Mouse (Mus musculus): ENCODE measurements around the gene Slc5a3. TPM values are rescaled to one million over a fixed set of nuclear protein-coding genes. Genes with fewer than 3 reads are reported as not detected.

Gene Slc5a3
- total and polyA plus RNA-seq, 3 experiments = 1.7 to 4.1 (median 2.2) TPM

DNA sequence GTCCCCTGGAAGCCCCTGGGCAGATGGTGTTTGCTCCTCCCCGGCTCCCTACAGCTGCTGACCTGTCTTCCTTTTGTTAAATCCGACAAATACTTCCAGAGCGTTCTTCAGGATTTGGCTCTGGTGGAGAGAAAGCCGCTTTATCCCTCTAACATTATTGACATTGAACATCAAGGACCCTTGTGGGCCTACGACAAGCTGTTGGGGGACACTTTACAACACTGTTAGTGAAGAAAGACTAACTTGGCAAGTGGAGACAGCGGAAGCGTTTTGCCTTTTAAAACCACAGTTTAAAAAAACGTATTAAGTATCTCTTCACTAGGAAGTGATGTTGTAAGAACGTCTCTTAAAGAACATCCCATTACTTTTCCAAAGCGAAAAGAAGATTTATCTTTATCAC is 5.6 kb upstream of the Slc5a3 start:
- no peaks in the 10 kb centered on the region for H3K79me2 ChIP-seq (replicated peaks; ENCODE audit: control insufficient read depth, extremely low read depth, insufficient read depth, poor library complexity, severe bottlenecking)
- in situ Hi-C loops (cut with MboI; ENCODE audit: low pct_ligation_motif_present, low pct_unique_long_range_greater_than_20kb, low sequenced_read_pairs) (no loop called here), dilution Hi-C loops (cut with MboI; ENCODE audit: extremely low pct_ligation_motif_present, extremely low pct_unique_long_range_greater_than_20kb, low sequenced_read_pairs) (no loop called here)
- H3K27ac ChIP-seq (ENCODE audit: insufficient read depth, low read depth) = no peak overlapping the region
- peaks cover 16% of the 10 kb centered on the region for H3K9me3 ChIP-seq (replicated peaks; ENCODE audit: low read length)
- peaks cover 14% of the 10 kb centered on the region for H3K27me3 ChIP-seq (replicated peaks)
- H3K36me3 ChIP-seq (replicated peaks in 1 of 2; ENCODE audit: control insufficient read depth in 1 of 2, insufficient read depth in 1 of 2, low read length in 1 of 2) = peaks cover 0 to 2% of the 10 kb centered on the region in 2 experiments
- DNase-seq (ENCODE audit: extremely low read depth) = no peak
- no peak overlapping the region for H3K4me3 ChIP-seq (replicated peaks in 1 of 3; ENCODE audit: low read depth in 2 of 3, low read length in 2 of 3, poor library complexity in 1 of 3)
- no peak overlapping the region for H3K9ac ChIP-seq (ENCODE audit: insufficient read depth, low read depth)
- peaks cover 4% of the 10 kb centered on the region in 2 experiments; a peak in 3 of 4 replicates for H3K4me1 ChIP-seq (ENCODE audit: control insufficient read depth in 1 of 2, insufficient read depth in 2 of 2)
- TF ChIP-seq POLR2AphosphoS2 (IDR thresholded peaks at IDR 0.05; ENCODE audit: low read depth, low read length) (no peak), JUND (conservative IDR thresholded peaks at IDR 0.05; ENCODE audit: low read depth, low read length) (no peak), ZKSCAN1 (IDR thresholded peaks at IDR 0.05; ENCODE audit: borderline replicate concordance, low read depth, low read length) (no peak), POLR2A (IDR thresholded peaks at IDR 0.05; ENCODE audit: low read depth, low read length) (no peak), MEF2A (IDR thresholded peaks at IDR 0.05; ENCODE audit: borderline replicate concordance, low read depth, low read length) (no peak), JUN (IDR thresholded peaks at IDR 0.05; ENCODE audit: insufficient read depth, low read depth, low read length) (no peak), PAX5 (IDR thresholded peaks at IDR 0.05; ENCODE audit: low read length) (no peak), ZNF384 (IDR thresholded peaks at IDR 0.05; ENCODE audit: low read depth, low read length) (no peak), ZMIZ1 (IDR thresholded peaks at IDR 0.05; ENCODE audit: low read depth, low read length) (no peak), RAD21 (IDR thresholded peaks at IDR 0.05; ENCODE audit: low read depth, low read length) (no peak), UBTF (IDR thresholded peaks at IDR 0.05; ENCODE audit: low read depth, low read length) (no peak), IRF4 (IDR thresholded peaks at IDR 0.05; ENCODE audit: low read depth, low read length) (no peak), MYC (IDR thresholded peaks at IDR 0.05; ENCODE audit: low read depth, low read length) (no peak), SMC3 (IDR thresholded peaks at IDR 0.05; ENCODE audit: low read depth, low read length) (no peak), SIN3A (IDR thresholded peaks at IDR 0.05; ENCODE audit: low read length) (no peak), MAX (IDR thresholded peaks at IDR 0.05; ENCODE audit: low read length) (no peak), E2F4 (IDR thresholded peaks at IDR 0.05; ENCODE audit: insufficient replicate concordance, low read depth, low read length) (no peak)
- no peak overlapping the region for H3K4me2 ChIP-seq (ENCODE audit: insufficient read depth, low read depth, poor library complexity, severe bottlenecking)

GRCm38 (mm10) chr16:92056711-92057110 is 1.4 kb upstream of the Slc5a3 start:
- DNase-seq (ENCODE audit: extremely low read depth) = no peak
- H3K9ac ChIP-seq (ENCODE audit: insufficient read depth, low read depth) = no peak overlapping the region
- in situ Hi-C loops (cut with MboI; ENCODE audit: low pct_ligation_motif_present, low pct_unique_long_range_greater_than_20kb, low sequenced_read_pairs) (no loop called here), dilution Hi-C loops (cut with MboI; ENCODE audit: extremely low pct_ligation_motif_present, extremely low pct_unique_long_range_greater_than_20kb, low sequenced_read_pairs) (no loop called here)
- H3K4me1 ChIP-seq (ENCODE audit: control insufficient read depth in 1 of 2, insufficient read depth in 2 of 2) = peaks cover 6 to 29% of the 10 kb centered on the region in 2 experiments
- no peak overlapping the region for H3K27ac ChIP-seq (ENCODE audit: insufficient read depth, low read depth)
- TF ChIP-seq SMC3 (IDR thresholded peaks at IDR 0.05; ENCODE audit: low read depth, low read length) (no peak), ZNF384 (IDR thresholded peaks at IDR 0.05; ENCODE audit: low read depth, low read length) (peak; percentile 75)
- H3K79me2 ChIP-seq (replicated peaks; ENCODE audit: control insufficient read depth, extremely low read depth, insufficient read depth, poor library complexity, severe bottlenecking) = 0 out of 2 replicates have a peak, but pooled peaks cover 3% of the 10 kb centered on the region
- H3K27me3 ChIP-seq (replicated peaks) = peaks cover 4% of the 10 kb centered on the region
- no peak overlapping the region for H3K4me2 ChIP-seq (ENCODE audit: insufficient read depth, low read depth, poor library complexity, severe bottlenecking)
- no peak overlapping the region for H3K4me3 ChIP-seq (replicated peaks in 1 of 3; ENCODE audit: low read depth in 2 of 3, low read length in 2 of 3, poor library complexity in 1 of 3)
- H3K36me3 ChIP-seq (replicated peaks in 1 of 2; ENCODE audit: control insufficient read depth in 1 of 2, insufficient read depth in 1 of 2, low read length in 1 of 2) = peaks cover 0 to 25% of the 10 kb centered on the region in 2 experiments
- peaks cover 16% of the 10 kb centered on the region for H3K9me3 ChIP-seq (replicated peaks; ENCODE audit: low read length)

Data from CH12.LX (cell line).